Mouse (Mus musculus) megakaryocyte, embryonic 14.5 days (primary cell): ENCODE measurements at regions not wholly inside any gene's neighbourhood (a gene's known extent, or its start where the extent isn't known, plus 50 kb on each side); places are given as distances from the start of the nearest gene placed in this dataset.

ENCODE experiments used
- FLI1 ChIP-seq: IDR thresholded peaks from 2 replicates; pipeline ENCODE4 v1.6.1; 2012; ENCODE audit warnings: low read length, inconsistent platforms, mixed read lengths
- GATA1 ChIP-seq: IDR thresholded peaks from 3 replicates; pipeline ENCODE4 v1.6.1; 2012; ENCODE audit warnings: mixed read lengths, low read length, inconsistent platforms, borderline replicate concordance

DNA sequence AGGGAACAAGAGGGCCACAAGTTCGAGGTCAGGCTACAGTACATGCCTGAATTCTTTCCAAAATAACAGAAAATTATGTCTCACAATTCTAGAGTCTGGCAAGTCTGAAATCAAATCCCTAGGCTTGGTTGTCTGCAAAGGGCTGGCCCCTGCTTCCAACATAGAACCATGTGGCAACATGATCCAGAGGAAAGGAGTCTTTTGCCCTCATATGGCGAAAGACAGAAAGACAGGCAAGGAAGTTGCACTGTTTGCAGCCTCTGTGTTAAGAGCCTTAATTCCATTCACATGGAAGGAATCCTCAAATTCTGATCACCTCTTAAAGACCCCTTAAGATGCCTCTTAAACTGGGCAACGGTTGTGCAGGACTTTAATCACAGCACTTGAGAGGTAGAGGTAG lies 123.7 kb upstream of the Actbl2 start:
- no peak for TF ChIP-seq GATA1
- no peak for TF ChIP-seq FLI1
